Mouse (Mus musculus) monocyte, adult 5-6 weeks (primary cell): ENCODE measurements around the gene Dbx2. TPM values are rescaled to one million over a fixed set of nuclear protein-coding genes. Genes with fewer than 3 reads are reported as not detected.

Experiments used
- ATAC-seq: fragments of 153-309, 156-312 bp; replicated peaks from 2 replicates; pipeline ENCODE4 v1.8.0; 2017; ENCODE audit warnings: mild to moderate bottlenecking; ENCODE audit not compliant: low TSS enrichment, insufficient number of reproducible peaks, severe bottlenecking, poor library complexity, low FRiP score
- total RNA-seq: library from RNA; stranded (forward); fragments of 200-1000, 200-491, 200-594 nt; gene quantifications from 3 replicates; pipeline ENCODE4 v1.2.3, GENCODE M21; 2017

The Dbx2 gene
- total RNA-seq = not detected in 3 replicates

- no peak for ATAC-seq
These were observed at the start of gene Dbx2 for GRCm38 (mm10) chr15:95655860-95656259. Gene Dbx2 (minus strand): TSS chr15:95655960.

GRCm38 (mm10) chr15:95702206-95702605 lies 46.4 kb upstream of the Dbx2 start:
- no peak for ATAC-seq

DNA sequence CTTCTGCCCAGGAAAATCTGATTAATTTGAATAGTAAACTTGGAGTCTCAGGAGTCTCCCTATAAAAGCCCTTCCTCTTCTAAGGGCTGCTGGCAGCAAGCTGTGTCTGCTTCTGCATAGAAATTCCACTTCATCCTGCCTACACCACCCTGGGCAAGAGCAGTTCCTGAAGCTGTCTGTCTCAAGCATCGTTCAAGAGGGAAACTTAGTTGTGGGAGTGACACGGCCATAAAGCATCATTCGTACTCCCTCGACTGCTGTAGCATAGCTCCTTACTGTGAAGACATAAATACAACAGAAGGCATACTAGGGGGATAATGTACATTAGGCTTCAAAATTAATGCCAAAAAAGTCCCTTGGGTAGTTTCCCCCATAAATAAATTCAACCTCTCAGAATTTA lies 45.8 kb upstream of the Dbx2 start:
- ATAC-seq = no peak

DNA sequence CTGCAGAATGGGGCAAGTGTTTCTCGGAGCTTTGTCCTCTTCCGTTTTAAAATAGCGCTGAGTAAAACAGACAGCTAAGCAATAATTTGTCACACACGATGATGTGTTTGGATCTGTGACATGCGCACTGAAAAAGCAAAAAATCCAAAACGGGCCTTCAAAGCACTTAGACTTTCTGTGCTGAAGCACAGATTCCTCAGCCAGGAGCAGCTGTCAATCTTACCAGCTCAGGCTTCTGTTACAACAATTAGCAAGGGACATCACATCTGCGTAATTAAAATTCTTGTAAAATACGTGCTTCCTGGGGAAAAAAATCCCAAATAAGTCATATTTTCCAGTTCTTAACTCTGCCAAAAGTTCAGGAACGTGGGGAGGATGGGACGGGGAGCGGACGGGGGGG lies 43.6 kb upstream of the Dbx2 start:
- no peak for ATAC-seq

DNA sequence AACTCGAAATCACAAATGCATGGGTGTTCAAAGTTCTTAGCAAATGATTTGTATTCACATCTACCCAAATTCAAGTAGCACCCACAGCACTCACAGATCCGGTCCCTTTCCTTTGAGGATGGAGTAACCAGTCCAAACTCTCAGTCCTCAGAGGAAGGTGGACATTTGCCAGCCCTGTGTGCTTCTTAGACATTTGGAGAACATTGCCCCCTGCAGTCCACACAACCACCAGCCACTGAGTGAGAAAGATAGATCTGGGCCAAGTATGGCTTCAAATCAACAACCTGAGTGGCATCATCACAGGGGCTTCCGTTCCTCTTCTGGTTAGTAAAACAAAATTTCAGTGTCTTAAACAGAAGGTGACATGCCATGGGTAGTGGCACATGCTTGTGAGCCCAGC lies 38.0 kb upstream of the Dbx2 start:
- ATAC-seq = no peak

DNA sequence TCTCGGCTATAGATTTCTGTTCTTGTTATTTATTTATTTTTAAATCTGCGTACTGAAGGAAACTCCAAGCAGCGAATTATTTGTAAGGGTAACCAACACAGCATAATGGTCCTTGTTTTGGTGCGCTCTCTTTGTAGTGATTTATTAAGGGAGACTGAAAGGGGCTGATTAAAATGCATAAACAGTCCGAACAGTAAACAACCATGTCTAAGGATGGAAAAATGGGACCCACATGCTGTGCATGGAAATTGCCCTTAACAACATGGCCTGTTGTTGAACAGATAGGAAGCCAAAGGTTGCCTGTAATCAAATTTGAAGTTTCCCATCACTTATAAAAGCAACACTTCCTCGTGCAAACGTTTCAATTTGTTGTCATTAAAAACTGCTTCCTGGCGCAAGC lies 35.8 kb upstream of the Dbx2 start:
- ATAC-seq = no peak

DNA sequence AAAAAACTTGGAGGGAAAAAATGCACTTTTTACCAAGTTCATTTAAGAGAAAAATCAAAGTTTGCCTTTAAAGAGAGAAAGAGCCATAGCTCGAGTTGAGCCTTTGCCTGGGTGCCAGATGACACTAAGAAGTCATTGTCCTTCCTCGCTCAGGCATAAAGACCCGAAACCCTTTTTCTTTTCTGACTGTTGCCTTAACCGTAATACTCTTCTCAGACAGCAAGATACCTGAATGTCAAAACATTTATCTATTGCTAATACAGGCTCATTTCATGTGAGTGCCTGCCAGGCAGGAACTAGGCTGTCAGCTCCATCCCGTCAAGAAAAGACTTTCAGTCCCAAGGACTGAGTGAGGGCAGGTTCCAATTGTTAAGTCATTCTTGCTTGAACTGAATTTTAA lies 35.4 kb upstream of the Dbx2 start:
- no peak for ATAC-seq

- no peak for ATAC-seq
These were observed 26.9 kb upstream of the Dbx2 start for GRCm38 (mm10) chr15:95682620-95683019.

- no peak for ATAC-seq
These were observed 19.9 kb upstream of the Dbx2 start for GRCm38 (mm10) chr15:95675645-95676044.

DNA sequence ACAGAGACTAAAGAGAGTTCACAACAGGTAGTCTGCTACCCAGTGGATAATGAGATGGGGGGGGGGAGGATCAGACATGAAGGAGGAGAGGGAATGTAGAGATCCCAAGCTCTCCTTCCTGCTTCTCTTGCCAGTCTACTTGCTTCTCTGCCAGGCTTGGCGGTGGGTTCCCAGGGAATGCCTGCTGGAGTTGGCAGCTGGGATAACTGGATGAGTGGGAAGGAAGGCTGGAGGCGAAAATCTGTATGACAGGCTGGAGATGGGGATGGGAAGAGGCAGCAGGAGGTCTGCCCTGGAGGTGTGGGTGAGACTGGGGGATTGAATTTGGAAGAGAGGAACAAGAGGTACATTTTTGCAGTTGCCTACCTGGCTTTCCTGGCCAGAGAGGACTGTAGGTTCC lies 19.4 kb upstream of the Dbx2 start:
- ATAC-seq = no peak

GRCm38 (mm10) chr15:95667209-95667608 lies 11.4 kb upstream of the Dbx2 start:
- ATAC-seq = no peak

GRCm38 (mm10) chr15:95665002-95665401 lies 9.2 kb upstream of the Dbx2 start:
- ATAC-seq = no peak

- ATAC-seq = no peak
These were observed 6.0 kb upstream of the Dbx2 start for GRCm38 (mm10) chr15:95661718-95662117.

- no peak for ATAC-seq
These were observed 4.6 kb upstream of the Dbx2 start for GRCm38 (mm10) chr15:95660368-95660767.

GRCm38 (mm10) chr15:95654211-95654897 lies 1.4 kb downstream of the Dbx2 start:
- no peak for ATAC-seq

DNA sequence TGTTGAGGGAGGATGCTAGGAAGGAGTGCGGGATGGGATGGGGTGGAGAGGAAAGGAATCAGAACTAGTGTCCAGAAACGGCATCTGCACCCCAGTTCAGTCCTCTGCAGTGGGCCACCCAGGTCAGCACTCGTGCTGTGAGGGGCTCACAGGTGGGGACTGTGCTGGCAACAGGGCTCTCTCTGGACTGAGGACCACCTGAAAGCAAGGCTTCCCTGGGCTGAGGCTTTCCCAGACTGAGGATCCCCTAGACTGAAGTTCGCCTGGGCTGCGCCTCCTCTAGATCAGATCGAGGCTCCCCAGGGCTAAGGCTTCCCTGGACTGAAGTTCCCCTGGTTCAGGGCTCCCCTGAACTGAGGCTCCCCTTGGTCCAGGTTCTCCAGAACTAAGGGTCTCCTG lies 1.9 kb downstream of the Dbx2 start:
- no peak for ATAC-seq

DNA sequence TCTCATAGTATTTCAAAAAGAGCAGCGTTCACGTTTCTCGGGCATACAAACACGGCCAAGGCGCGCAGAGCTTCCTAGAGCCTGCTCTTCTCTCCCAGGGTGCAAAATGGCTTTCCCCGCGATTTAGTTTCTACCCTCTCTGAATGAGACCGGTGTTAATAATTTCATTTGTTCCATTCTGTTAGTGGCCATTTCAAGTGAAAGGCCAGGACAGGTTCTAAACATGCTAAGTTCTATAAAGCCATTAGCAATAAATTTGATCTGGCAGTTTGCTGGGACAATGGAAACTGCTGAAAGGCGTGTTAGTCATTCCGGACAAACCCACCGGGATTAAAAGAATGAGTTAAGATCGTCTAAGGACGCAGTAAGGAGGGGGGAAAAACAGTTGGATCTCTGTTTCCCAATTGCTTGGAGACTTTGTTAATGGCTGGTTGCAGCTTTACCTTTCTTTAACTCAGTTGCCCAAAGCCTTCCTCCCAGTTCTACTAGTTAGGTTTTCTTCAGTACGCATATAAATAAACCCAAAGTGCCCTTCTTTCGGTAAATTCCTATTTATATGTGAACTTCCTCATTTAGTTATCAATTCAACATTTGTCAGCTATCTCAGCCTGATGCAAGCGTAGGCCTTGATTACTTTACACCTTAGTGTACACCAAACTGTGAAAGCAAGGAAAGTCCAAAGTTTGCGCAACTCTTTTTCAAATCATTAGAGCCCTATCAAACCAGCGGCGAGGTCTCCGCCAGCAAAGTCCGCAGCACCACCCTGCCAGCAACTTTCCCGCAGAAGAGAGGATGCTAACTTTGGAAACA lies 2.7 kb downstream of the Dbx2 start:
- ATAC-seq = no peak

GRCm38 (mm10) chr15:95651824-95652223 lies 3.9 kb downstream of the Dbx2 start:
- no peak for ATAC-seq

DNA sequence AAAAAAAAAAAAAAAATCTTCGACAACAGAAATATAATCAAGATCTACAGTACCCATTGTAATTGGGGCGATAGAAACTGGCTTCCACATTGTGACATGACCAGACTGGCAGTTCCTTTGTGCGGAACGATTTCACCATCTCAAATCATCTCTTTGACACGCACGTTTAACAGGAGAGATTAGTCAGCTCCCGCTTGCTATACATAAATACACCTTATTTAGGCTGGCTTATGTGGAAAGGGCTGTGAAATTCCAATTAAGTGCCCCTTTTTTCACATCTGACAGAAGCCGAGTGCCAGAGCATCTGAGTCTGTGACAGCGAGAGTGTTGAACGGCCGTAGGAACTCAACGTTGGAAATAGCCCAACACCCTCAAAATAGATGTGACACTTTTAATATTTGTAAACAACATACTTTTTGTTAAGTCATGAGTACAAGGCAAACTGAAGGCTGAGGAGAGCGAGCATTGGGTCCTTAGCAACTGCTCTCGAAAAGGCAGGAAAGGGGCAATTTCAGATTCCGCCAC lies 12.2 kb downstream of the Dbx2 start:
- no peak for ATAC-seq

DNA sequence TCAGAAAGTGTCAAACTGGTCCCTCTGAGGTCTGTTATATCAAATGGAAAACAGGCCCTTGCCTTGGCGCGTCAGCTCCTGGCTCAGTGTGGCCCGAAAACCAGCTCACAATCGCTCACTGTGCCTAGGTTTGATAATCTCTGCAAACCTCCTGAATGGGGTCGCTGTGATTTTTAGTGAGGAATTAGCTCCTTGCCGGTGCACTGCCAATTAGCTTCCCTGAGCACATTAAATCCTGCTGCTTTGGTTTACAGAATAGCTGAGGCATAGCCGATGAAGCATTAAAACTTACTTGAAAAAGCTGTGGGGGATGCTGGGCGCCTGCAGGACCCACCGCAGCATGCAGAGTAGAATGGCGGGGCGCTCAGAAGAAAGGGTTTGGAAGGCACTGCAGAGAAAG lies 15.4 kb downstream of the Dbx2 start:
- no peak for ATAC-seq
